11 mouse cellular contexts compared by ENCODE assay signal in genomic region chr12:79966289-79966615, GRCm38 (mm10).
DNase-seq lines count a peak whose midpoint lies in the region; ATAC-seq and TF ChIP-seq lines count a peak whose summit lies in the region.
"Had no signal": no experiment of that assay in that cellular context is flagged by ENCODE, and none has a peak within 500 bp of the region (broad histone marks: within the 10 kb centered on the region; RNA-seq: fewer than 3 reads in every experiment).

No protein-coding gene starts in this region.

- peak overlapping the region; percentile 79 for H3K9ac ChIP-seq in heart, embryonic 16.5 days (ENCODE audit: low read length)
- H3K9ac ChIP-seq in hindbrain, embryonic 12.5 days, result 0 out of 2 replicates have a peak overlapping the region, but pooled peaks have one; percentile 68

- intact Hi-C loops in heart, postnatal 36 days (cut with DNase I), result loop anchor here (5.0 to 10.0 kb wide), 3 partner anchors 59 to 611 kb away; no protein-coding TSS in a partner anchor

- H3K9me3 ChIP-seq in heart, embryonic 16.5 days (replicated peaks; ENCODE audit: control insufficient read depth, low read length), result no peaks in the 10 kb centered on the region
- H3K9me3 ChIP-seq in hindbrain, embryonic 12.5 days (replicated peaks), result no peaks in the 10 kb centered on the region
- no peaks in the 10 kb centered on the region for H3K9me3 ChIP-seq in midbrain, embryonic 10.5 days (replicated peaks)

- DNase-seq in heart, postnatal 36 days, result no peak
- DNase-seq in midbrain, embryonic 10.5 days (ENCODE audit: low spot score), result peak; percentile 34
- DNase-seq in spleen, postnatal 4 days (ENCODE audit: low spot score in 2 of 2), result no peak
- no peak for DNase-seq in thymus, adult 2 months
- no peak for DNase-seq in right cerebral cortex, postnatal 10 days (ENCODE audit: low spot score in 2 of 2)
- DNase-seq: gastrocnemius, postnatal 36 days; lung, postnatal 10 days; right cerebral cortex, postnatal 4 days had no signal

- H3K4me1 ChIP-seq in heart, embryonic 16.5 days (ENCODE audit: control insufficient read depth, insufficient read depth, low read length), result peaks cover 55% of the 10 kb centered on the region
- H3K4me1 ChIP-seq in cortical plate, adult 2 months (ENCODE audit: control insufficient read depth, insufficient read depth, low read length), result peaks cover 6% of the 10 kb centered on the region; the same call in 1 of the 2 replicates
- peaks cover 46% of the 10 kb centered on the region for H3K4me1 ChIP-seq in hindbrain, embryonic 12.5 days
- peaks cover 67% of the 10 kb centered on the region for H3K4me1 ChIP-seq in midbrain, embryonic 10.5 days
- peaks cover 10% of the 10 kb centered on the region for H3K4me1 ChIP-seq in thymus, adult 2 months (replicated peaks; ENCODE audit: control insufficient read depth, insufficient read depth, low read length)

- WGBS in heart, embryonic 16.5 days, result 43% methylated on average over 6 of the region's 6 CpGs
- WGBS in hindbrain, embryonic 12.5 days, result 60% methylated on average over 6 of the region's 6 CpGs
- WGBS in midbrain, embryonic 10.5 days, result 37% methylated on average over 6 of the region's 6 CpGs
- 81% methylated on average over 6 of the region's 6 CpGs for WGBS in thymus, adult 2 months

- no peak for ATAC-seq in heart, embryonic 16.5 days (replicated peaks; ENCODE audit: extremely low read depth, insufficient read depth, low FRiP score)
- no peak for ATAC-seq in hindbrain, embryonic 12.5 days (ENCODE audit: low FRiP score)

- H3K4me3 ChIP-seq in heart, embryonic 16.5 days (ENCODE audit: low read length), result no peak overlapping the region
- H3K4me3 ChIP-seq in cortical plate, adult 2 months (ENCODE audit: insufficient read depth, low read length), result peak overlapping the region; percentile 70; the same call in 1 of the 2 replicates
- no peak overlapping the region for H3K4me3 ChIP-seq in hindbrain, embryonic 12.5 days
- H3K4me3 ChIP-seq in midbrain, embryonic 10.5 days, result peak overlapping the region; percentile 52; the same call in 1 of the 2 replicates
- no peak overlapping the region for H3K4me3 ChIP-seq in thymus, adult 2 months (ENCODE audit: control insufficient read depth, insufficient read depth, low read length)

- no peak for TF ChIP-seq CTCF in cortical plate, adult 2 months (IDR thresholded peaks at IDR 0.05; ENCODE audit: extremely low read depth, insufficient read depth, low read length)
- TF ChIP-seq CTCF in thymus, adult 2 months (IDR thresholded peaks at IDR 0.05; ENCODE audit: borderline replicate concordance, control insufficient read depth, extremely low read depth, insufficient read depth, low read length, poor library complexity), result no peak

- H3K4me2 ChIP-seq in heart, embryonic 16.5 days (ENCODE audit: low read depth, low read length), result peak overlapping the region; percentile 74
- H3K4me2 ChIP-seq in hindbrain, embryonic 12.5 days (replicated peaks), result peak overlapping the region; percentile 65

- peak overlapping the region; percentile 85 for H3K27ac ChIP-seq in heart, embryonic 16.5 days (ENCODE audit: low read length)
- H3K27ac ChIP-seq in cortical plate, adult 2 months (ENCODE audit: insufficient read depth, low read length), result no peak overlapping the region
- H3K27ac ChIP-seq in hindbrain, embryonic 12.5 days, result peak overlapping the region; percentile 78
- H3K27ac ChIP-seq in midbrain, embryonic 10.5 days (replicated peaks), result peak overlapping the region; percentile 86
- H3K27ac ChIP-seq in thymus, adult 2 months (ENCODE audit: control insufficient read depth, insufficient read depth, low read length), result no peak overlapping the region

- TF ChIP-seq POLR2A in cortical plate, adult 2 months (IDR thresholded peaks at IDR 0.05; ENCODE audit: extremely low read depth, insufficient read depth, low read length), result no peak
- TF ChIP-seq POLR2A in thymus, adult 2 months (IDR thresholded peaks at IDR 0.05; ENCODE audit: control insufficient read depth, extremely low read depth, insufficient read depth, low read length, poor library complexity), result no peak

- no peaks in the 10 kb centered on the region for H3K36me3 ChIP-seq in heart, embryonic 16.5 days (ENCODE audit: control insufficient read depth, insufficient read depth)
- no peaks in the 10 kb centered on the region for H3K36me3 ChIP-seq in hindbrain, embryonic 12.5 days
- H3K36me3 ChIP-seq in midbrain, embryonic 10.5 days, result no peaks in the 10 kb centered on the region
- H3K36me3 ChIP-seq in thymus, adult 2 months (ENCODE audit: control insufficient read depth, insufficient read depth, low read length), result no peaks in the 10 kb centered on the region

- no peaks in the 10 kb centered on the region for H3K27me3 ChIP-seq in heart, embryonic 16.5 days (ENCODE audit: control insufficient read depth, insufficient read depth, low read length)
- H3K27me3 ChIP-seq in hindbrain, embryonic 12.5 days, result no peaks in the 10 kb centered on the region; the same call in 1 of the 2 replicates
- H3K27me3 ChIP-seq in midbrain, embryonic 10.5 days (ENCODE audit: low read depth, poor library complexity, severe bottlenecking), result peaks cover 25% of the 10 kb centered on the region
- H3K27me3 ChIP-seq in thymus, adult 2 months (ENCODE audit: control insufficient read depth, insufficient read depth, low read length), result no peaks in the 10 kb centered on the region

Comparison
In these comparisons a context has a peak if more than half of its experiments do, and no peak if none do; other contexts are left out.
1. H3K27ac ChIP-seq: peak in heart, embryonic 16.5 days (single experiment), hindbrain, embryonic 12.5 days (single experiment) and midbrain, embryonic 10.5 days (single experiment); none in cortical plate, adult 2 months (single experiment) and thymus, adult 2 months (single experiment).
2. H3K4me3 ChIP-seq: peak in cortical plate, adult 2 months (single experiment) and midbrain, embryonic 10.5 days (single experiment); none in heart, embryonic 16.5 days (single experiment), hindbrain, embryonic 12.5 days (single experiment) and thymus, adult 2 months (single experiment).